Mouse (Mus musculus) brain, embryonic 14.5 days (tissue): ENCODE results near the gene Scaf4.

Experiments
- CTCF ChIP-seq: fragments of 200-500 bp; IDR thresholded peaks from 2 replicates; pipeline ENCODE4 v1.5.1; 2012; ENCODE audit warnings: inconsistent platforms, mild to moderate bottlenecking, moderate library complexity, borderline replicate concordance; ENCODE audit not compliant: insufficient read depth, insufficient read length; ENCODE audit errors: extremely low read depth
- POLR2A ChIP-seq: fragments of 200-500 bp; IDR thresholded peaks from 2 replicates; pipeline ENCODE4 v1.6.1; 2012; ENCODE audit warnings: mild to moderate bottlenecking, inconsistent platforms, borderline replicate concordance; ENCODE audit not compliant: poor library complexity, insufficient read depth, insufficient read length, severe bottlenecking; ENCODE audit errors: extremely low read depth

- TF ChIP-seq POLR2A = no peak
- no peak for TF ChIP-seq CTCF
Measured at GRCm38 (mm10) chr16:90242426-90243304, 41.6 kb downstream of the Scaf4 start.
